Mouse (Mus musculus): ENCODE results near the gene Bcam.

Bcam gene

GRCm38 (mm10) chr7:19751070-19751383 lies 19.8 kb downstream of the Bcam start:
- no peak for DNase-seq

GRCm38 (mm10) chr7:19750217-19751069 lies 20.4 kb downstream of the Bcam start, which contains the start of gene Nectin2:
Gene Nectin2, minus strand, starts transcription at chr7:19750483.
- peak; percentile 73 to 84 for DNase-seq

GRCm38 (mm10) chr7:19749389-19750216 lies 21.2 kb downstream of the Bcam start:
- DNase-seq = peak; percentile 87 to 93

GRCm38 (mm10) chr7:19748219-19749195 lies 22.3 kb downstream of the Bcam start:
- peak in 1 of 2 experiments; percentile 56 for DNase-seq

- no peak for DNase-seq
These were observed 23.2 kb downstream of the Bcam start for GRCm38 (mm10) chr7:19747420-19748218.

- no peak for DNase-seq
These were observed 24.2 kb downstream of the Bcam start for GRCm38 (mm10) chr7:19746426-19747201.

GRCm38 (mm10) chr7:19745971-19746370 lies 24.8 kb downstream of the Bcam start:
- DNase-seq = no peak

GRCm38 (mm10) chr7:19744590-19745385 lies 26.0 kb downstream of the Bcam start:
- DNase-seq = no peak

- DNase-seq = no peak
These were observed 27.0 kb downstream of the Bcam start for GRCm38 (mm10) chr7:19743791-19744190.

- DNase-seq = no peak
These were observed 28.3 kb downstream of the Bcam start for GRCm38 (mm10) chr7:19742468-19742867.

GRCm38 (mm10) chr7:19741329-19742031 lies 29.3 kb downstream of the Bcam start:
- no peak for DNase-seq

- DNase-seq = no peak
These were observed 30.5 kb downstream of the Bcam start for GRCm38 (mm10) chr7:19740269-19740668.

- no peak for DNase-seq
These were observed 32.0 kb downstream of the Bcam start for GRCm38 (mm10) chr7:19738771-19739170.

GRCm38 (mm10) chr7:19736389-19737057 lies 34.3 kb downstream of the Bcam start:
- no peak for DNase-seq

- no peak for DNase-seq
These were observed 36.6 kb downstream of the Bcam start for GRCm38 (mm10) chr7:19734178-19734666.

GRCm38 (mm10) chr7:19726541-19726940 lies 44.3 kb downstream of the Bcam start:
- DNase-seq = no peak

GRCm38 (mm10) chr7:19724167-19724566 lies 46.6 kb downstream of the Bcam start:
- DNase-seq = no peak

- DNase-seq = no peak
These were observed 48.0 kb downstream of the Bcam start for GRCm38 (mm10) chr7:19722754-19723195.

- no peak for DNase-seq
These were observed 51.6 kb downstream of the Bcam start for GRCm38 (mm10) chr7:19719200-19719599.
